Mouse (Mus musculus) embryonic fibroblast, embryonic 13.5 days (primary cell): Measurements from ENCODE around the gene Car10.

Experiments used
- CTCF ChIP-seq: IDR thresholded peaks from 2 replicates; pipeline ENCODE4 v1.5.1; 2011; ENCODE audit warnings: mild to moderate bottlenecking, control low read depth, low read length, moderate library complexity, borderline replicate concordance; ENCODE audit not compliant: insufficient read depth
- POLR2A ChIP-seq: IDR thresholded peaks from 2 replicates; pipeline ENCODE4 v1.6.1; 2011; ENCODE audit warnings: low read depth, mild to moderate bottlenecking, control low read depth, low read length, moderate library complexity

DNA sequence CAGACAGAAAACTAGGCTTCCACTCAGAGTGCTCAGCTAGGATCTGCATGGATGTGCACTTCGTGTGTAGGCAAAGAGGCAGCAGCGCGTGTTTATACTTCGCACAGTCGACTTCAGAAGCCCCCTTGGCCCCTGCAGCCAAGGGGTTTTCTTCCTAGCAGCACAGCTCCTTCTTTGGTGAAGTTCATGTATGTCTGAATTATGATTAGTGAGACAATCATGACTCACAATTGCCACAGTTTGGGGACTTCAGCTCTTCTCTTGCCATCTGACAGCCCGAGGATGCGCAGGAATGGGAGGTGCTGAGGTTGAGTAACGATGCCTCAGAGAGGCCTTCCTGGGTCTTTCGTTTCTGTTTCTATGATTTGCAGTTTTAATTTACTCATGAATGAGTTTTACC lies 4.5 kb downstream of the Car10 start:
- no peak for TF ChIP-seq POLR2A
- no peak for TF ChIP-seq CTCF
